Mouse (Mus musculus): ENCODE data around the gene Upk3bl. TPM values are rescaled to one million over a fixed set of nuclear protein-coding genes. Genes with fewer than 3 reads are reported as not detected.

Upk3bl gene
- polyA plus RNA-seq, 1 experiment from 2014 or later = 0.22 TPM

DNA sequence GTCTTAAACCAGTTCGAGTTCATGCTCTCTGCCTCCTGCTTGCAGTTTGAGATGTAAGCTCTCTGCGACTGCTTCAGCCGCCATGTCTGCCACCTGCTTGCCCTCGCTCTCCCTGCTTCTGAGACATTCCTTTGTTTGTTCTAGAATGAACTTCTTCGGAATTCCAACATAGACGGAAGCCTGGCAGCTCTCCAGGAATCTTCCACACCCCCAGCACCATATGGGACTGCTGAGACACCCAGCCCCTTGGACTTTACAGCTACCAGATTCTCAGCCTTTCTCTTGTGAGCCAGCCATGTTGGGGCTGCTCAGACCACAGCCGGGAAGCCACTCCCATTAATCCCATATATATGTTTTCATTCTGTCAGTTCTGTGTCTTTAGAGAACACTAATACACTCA, 22.0 kb downstream of the Upk3bl start:
- H3K4me2 ChIP-seq = no peak overlapping the region
- WGBS = 51% methylated on average over 7 of the region's 7 CpGs
- no peak overlapping the region for H3K4me3 ChIP-seq
- H3K9me3 ChIP-seq = no peaks in the 10 kb centered on the region
- ATAC-seq (ENCODE audit: low FRiP score, low read depth) = no peak
- no peak overlapping the region for H3K27ac ChIP-seq (replicated peaks)
- no peaks in the 10 kb centered on the region for H3K36me3 ChIP-seq
- H3K4me1 ChIP-seq (replicated peaks) = no peaks in the 10 kb centered on the region
- H3K27me3 ChIP-seq = no peaks in the 10 kb centered on the region
- no peak overlapping the region for H3K9ac ChIP-seq

DNA sequence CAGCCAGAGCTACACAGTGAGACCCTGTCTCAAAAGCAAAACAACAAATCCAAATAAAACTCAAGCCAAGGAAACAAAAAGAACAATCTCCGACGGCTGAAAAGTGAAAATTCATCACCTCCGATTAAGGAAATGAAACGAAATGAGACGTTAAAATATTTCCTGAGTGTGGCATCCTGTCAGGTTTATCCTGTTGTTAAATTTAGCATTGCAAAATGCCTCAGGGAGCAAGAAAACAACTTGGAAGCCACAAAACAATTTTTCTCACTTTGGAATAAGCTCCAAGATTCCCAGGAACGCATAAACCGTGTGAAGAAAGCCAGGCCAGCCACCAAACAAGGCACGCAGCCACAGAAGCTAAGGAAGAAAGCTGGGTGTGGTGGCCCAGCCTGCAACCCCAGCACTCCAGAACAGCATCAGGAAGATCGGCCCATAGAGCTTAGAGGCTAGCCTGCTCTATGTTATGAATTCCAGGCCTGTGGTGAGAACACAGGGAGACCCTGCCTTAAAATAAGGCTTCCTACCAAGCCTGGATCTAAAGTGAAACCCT, 22.8 kb downstream of the Upk3bl start:
- 86% methylated on average over 9 of the region's 9 CpGs for WGBS
- no peaks in the 10 kb centered on the region for H3K4me1 ChIP-seq (replicated peaks)

DNA sequence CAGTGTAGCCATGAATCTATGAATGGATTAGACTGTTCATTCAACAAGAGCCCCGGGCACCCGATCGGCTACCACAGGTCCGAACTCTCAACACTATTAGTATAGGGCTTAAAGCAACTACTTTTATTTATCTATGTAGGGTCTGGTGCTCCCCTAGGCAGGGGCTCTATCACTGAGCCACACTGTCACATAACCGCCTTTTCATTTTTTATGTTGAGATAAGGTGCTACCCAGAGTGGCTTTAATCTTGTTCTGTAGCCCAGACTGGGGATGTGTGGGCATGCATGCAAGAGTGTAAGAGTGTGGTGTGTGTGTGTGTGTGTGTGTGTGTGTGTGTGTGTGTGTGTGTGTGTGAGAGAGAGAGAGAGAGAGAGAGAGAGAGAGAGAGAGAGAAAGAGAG, 23.8 kb downstream of the Upk3bl start:
- no peaks in the 10 kb centered on the region for H3K9me3 ChIP-seq
- no peaks in the 10 kb centered on the region for H3K36me3 ChIP-seq
- no peaks in the 10 kb centered on the region for H3K4me1 ChIP-seq (replicated peaks)
- no peak for ATAC-seq (ENCODE audit: low FRiP score, low read depth)
- H3K27me3 ChIP-seq = no peaks in the 10 kb centered on the region
- no peak overlapping the region for H3K4me3 ChIP-seq
- no peak overlapping the region for H3K27ac ChIP-seq (replicated peaks)
- H3K4me2 ChIP-seq = no peak overlapping the region
- H3K9ac ChIP-seq = no peak overlapping the region
- 98% methylated on average over 5 of the region's 5 CpGs for WGBS

More for the DNA sequence above, 22.8 kb downstream of the Upk3bl start:
- Histone ChIP-seq H3K27me3 (no peaks in the 10 kb centered on the region), H3K27ac (replicated peaks) (no peak overlapping the region), H3K9ac (no peak overlapping the region), H3K4me2 (no peak overlapping the region), H3K4me3 (no peak overlapping the region), H3K9me3 (no peaks in the 10 kb centered on the region), H3K36me3 (no peaks in the 10 kb centered on the region)
- no peak for ATAC-seq (ENCODE audit: low FRiP score, low read depth)

DNA sequence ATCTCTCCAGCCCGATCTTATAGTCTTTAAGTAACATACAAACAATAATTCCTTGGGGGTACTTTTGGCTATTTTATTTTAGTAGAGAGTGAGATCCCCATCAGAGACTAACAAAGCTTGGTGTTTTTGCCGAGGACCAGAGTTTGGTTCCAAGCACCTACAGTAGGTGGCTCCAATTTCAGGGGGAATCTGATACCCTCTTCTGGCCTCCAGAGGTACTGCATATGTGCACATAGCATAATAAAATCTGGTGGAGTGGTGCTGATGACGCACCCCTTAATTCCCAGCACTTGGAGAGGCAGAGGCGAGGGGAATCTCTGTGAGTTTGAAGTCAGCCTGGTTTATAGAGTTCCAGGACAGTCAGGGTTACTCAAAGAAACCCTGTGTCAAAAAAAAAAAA, 28.1 kb downstream of the Upk3bl start:
- no peak for ATAC-seq (ENCODE audit: low FRiP score, low read depth)
- no peak overlapping the region for H3K9ac ChIP-seq
- H3K4me3 ChIP-seq = no peak overlapping the region
- H3K27me3 ChIP-seq = no peaks in the 10 kb centered on the region
- H3K4me1 ChIP-seq (replicated peaks) = peaks cover 25% of the 10 kb centered on the region
- no peak overlapping the region for H3K27ac ChIP-seq (replicated peaks)
- 88% methylated on average over 4 of the region's 4 CpGs for WGBS
- no peaks in the 10 kb centered on the region for H3K36me3 ChIP-seq
- H3K4me2 ChIP-seq = no peak overlapping the region
- no peaks in the 10 kb centered on the region for H3K9me3 ChIP-seq

DNA sequence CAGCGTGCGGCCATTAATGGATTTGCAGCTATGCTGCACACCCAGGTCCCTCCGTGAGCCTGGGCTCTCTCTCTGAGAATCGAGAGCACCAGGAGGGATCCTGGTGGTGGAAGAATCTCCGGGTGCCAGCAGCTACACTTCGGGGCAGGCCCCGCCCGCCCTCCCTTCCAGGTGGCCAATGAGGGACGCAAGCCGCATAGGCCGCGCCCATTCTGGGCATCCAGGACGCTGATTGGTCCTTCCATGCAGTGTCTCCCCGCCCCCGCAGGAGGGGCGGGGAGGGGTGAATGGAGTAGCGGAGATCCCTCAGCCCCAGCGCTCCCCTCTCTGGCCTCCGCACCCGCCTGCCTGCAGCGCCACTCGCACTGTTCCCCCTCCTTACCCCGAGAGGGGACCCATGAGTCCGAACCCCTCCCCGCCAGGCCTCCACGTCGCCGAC, 29.4 kb downstream of the Upk3bl start, which contains the start of gene Rasa4:
Gene Rasa4, plus strand, starts transcription at position 248 of the 439 bp plus-strand sequence.
- H3K4me1 ChIP-seq (replicated peaks) = peaks cover 25% of the 10 kb centered on the region
- peak within 1 kb of the TSS; percentile 95 for H3K4me2 ChIP-seq
- H3K27me3 ChIP-seq = no peaks in the 10 kb centered on the region
- H3K9ac ChIP-seq = peak within 1 kb of the TSS; percentile 63
- H3K36me3 ChIP-seq = no peaks in the 10 kb centered on the region
- ATAC-seq (ENCODE audit: low FRiP score, low read depth) = peak; percentile 96
- no peaks in the 10 kb centered on the region for H3K9me3 ChIP-seq
- under 1% methylated on average over 27 of the region's 28 CpGs for WGBS
- H3K27ac ChIP-seq (replicated peaks) = 0 out of 2 replicates have a peak within 1 kb of the TSS, but pooled peaks have one; percentile 24
- peak within 1 kb of the TSS; percentile 80 for H3K4me3 ChIP-seq

DNA sequence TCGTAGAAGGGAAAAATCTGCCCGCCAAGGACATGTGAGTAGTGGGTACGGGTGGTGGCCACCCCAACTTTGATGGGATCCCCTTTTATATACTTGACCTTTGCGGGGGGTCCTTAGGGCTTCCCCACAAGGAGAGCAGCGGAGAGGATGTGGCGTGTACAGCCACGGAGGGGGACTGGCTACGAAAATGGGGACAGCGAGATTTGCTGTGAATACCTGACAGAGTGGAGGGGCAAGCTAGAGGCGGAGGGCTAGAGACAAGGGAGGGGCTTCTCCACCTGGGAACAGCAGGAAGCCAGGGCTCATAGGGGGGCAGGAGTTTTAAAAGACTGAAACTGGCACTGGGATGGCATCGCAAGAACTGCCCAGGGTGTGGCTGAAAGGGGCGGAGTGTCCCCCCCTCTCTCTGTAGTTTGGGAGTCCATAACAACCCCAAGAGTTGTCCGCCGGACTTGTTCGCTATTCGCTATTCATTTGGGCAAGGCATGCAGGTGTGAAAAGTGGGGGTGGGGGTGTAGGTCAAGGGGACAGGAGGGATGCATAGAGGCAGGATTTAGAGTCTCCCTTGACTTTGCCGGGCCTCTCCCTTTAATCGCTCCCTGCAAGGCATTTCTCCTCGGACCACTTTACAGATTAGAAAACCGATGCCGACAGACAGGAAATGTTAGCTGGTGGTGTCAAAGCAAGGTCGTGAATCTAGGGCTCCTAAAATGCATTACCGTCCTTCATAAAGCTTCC, 30.0 kb downstream of the Upk3bl start:
- WGBS = under 1% methylated on average over 23 of the region's 23 CpGs
- H3K27me3 ChIP-seq = no peaks in the 10 kb centered on the region

DNA sequence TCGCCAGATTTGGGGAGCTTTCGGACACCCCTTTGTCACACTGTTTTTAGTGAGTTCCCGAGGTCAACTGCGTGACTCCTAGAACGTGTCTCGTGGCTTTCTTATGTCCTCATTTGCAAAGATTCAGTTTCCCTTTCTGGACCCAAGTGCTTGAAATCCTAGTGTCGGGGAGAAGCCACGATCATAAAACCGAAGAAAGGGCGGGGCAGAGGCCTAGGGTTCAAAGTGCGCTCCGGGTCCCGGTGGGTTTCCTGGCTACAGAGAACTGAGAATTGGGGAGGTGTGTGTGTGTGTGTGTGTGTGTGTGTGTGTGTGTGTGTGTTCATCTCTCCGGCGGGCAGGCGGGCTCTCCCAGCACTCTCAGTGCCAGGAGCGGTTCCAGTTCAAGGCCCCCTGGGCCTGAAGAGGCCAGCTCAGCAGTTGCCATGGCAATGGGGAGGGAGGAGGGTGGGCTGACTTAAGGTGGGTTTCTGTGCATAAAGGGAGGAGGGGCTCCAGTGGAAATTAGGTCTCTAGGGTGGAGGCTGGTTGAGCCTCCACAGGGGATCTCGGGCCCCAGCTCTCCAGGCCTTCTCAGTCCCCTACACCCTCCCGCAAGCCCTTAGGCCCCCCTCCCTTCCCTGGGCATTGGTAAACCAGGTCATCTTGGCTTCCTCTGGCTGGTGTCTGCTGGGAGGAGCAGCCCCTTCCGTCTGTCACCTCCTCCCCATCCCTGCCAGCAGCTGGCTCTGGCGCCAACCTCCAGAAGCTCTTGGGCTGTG, 30.8 kb downstream of the Upk3bl start:
- Histone ChIP-seq H3K27ac (replicated peaks) (peak overlapping the region; percentile 55), H3K9me3 (no peaks in the 10 kb centered on the region), H3K4me1 (replicated peaks) (peaks cover 25% of the 10 kb centered on the region), H3K9ac (peak overlapping the region; percentile 63), H3K4me3 (peak overlapping the region; percentile 80), H3K27me3 (no peaks in the 10 kb centered on the region), H3K36me3 (no peaks in the 10 kb centered on the region), H3K4me2 (peak overlapping the region; percentile 95)
- 3% methylated on average over 21 of the region's 21 CpGs for WGBS
- ATAC-seq (ENCODE audit: low FRiP score, low read depth) = peak; percentile 31; the same call in 1 of the 2 replicates

More for the DNA sequence above, 30.0 kb downstream of the Upk3bl start:
- Histone ChIP-seq H3K4me1 (replicated peaks) (peaks cover 25% of the 10 kb centered on the region), H3K4me3 (peak overlapping the region; percentile 80), H3K9me3 (no peaks in the 10 kb centered on the region), H3K9ac (peak overlapping the region; percentile 63), H3K4me2 (peak overlapping the region; percentile 95), H3K27ac (replicated peaks) (0 out of 2 replicates have a peak overlapping the region, but pooled peaks have one; percentile 24), H3K36me3 (no peaks in the 10 kb centered on the region)
- ATAC-seq (ENCODE audit: low FRiP score, low read depth) = peak; percentile 40

DNA sequence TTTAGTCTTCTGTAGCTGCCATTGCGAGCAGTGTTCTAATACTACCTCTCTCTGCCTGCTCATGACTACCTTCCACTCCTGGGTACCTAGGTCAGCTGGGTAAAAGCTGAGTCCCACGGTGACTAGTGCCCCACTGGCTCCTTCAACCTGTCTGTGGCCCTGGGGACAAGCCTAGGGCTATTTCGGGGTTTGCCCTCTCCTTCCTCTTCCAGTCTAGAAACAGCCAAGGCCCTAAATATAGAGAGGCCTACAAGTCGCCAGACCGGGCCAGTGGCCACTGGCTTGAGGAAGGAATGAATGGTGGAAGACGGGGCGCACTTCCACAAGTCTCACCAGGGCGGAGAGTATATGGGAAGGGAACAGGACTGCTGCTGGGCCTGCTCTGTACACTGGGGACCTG, 32.0 kb downstream of the Upk3bl start:
- H3K4me3 ChIP-seq = no peak overlapping the region
- no peaks in the 10 kb centered on the region for H3K36me3 ChIP-seq
- 89% methylated on average over 8 of the region's 8 CpGs for WGBS
- no peaks in the 10 kb centered on the region for H3K27me3 ChIP-seq
- H3K9ac ChIP-seq = no peak overlapping the region
- H3K4me2 ChIP-seq = no peak overlapping the region
- peaks cover 25% of the 10 kb centered on the region for H3K4me1 ChIP-seq (replicated peaks)
- no peak overlapping the region for H3K27ac ChIP-seq (replicated peaks)
- ATAC-seq (ENCODE audit: low FRiP score, low read depth) = no peak
- no peaks in the 10 kb centered on the region for H3K9me3 ChIP-seq

DNA sequence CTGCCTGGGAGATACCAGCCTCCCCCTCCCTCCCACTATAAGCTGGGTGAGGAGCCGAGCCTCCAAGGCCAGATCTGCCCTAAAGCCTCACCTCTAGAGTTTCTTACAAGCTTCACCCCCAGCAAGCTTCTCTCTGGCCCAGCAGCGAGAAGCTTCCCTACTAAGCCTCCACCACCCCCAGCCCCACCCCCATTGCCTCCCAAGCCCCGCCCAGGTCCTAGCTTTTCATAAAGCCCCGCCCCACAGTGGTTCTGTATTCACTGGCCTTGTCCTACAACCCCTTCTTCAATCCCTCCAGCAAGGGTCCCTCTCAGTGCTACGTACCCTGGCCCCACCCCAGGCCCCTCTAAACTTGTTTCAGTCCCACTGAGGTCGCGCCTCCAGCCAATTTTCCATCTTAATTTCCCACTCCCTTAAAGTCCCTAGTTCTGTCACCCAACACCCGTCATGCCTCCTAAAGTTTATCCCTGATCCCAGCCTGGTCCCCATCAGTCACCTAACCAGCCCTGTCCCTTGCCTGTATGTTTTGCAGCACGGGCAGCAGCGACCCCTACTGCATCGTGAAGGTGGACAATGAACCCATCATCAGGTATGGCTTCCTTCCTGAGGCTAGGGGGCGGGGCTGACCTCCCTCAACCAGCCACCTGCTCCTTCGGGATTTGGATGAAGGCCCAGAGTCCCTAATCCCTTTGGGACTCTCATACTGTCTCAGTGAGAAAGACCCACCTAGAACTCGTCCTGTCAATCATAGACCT, 34.7 kb downstream of the Upk3bl start:
- Histone ChIP-seq H3K9me3 (no peaks in the 10 kb centered on the region), H3K27me3 (no peaks in the 10 kb centered on the region), H3K36me3 (no peaks in the 10 kb centered on the region), H3K4me2 (no peak overlapping the region), H3K27ac (replicated peaks) (no peak overlapping the region), H3K4me3 (no peak overlapping the region), H3K4me1 (replicated peaks) (peaks cover 21% of the 10 kb centered on the region), H3K9ac (no peak overlapping the region)
- 22% methylated on average over 14 of the region's 14 CpGs for WGBS
- ATAC-seq (ENCODE audit: low FRiP score, low read depth) = no peak

DNA sequence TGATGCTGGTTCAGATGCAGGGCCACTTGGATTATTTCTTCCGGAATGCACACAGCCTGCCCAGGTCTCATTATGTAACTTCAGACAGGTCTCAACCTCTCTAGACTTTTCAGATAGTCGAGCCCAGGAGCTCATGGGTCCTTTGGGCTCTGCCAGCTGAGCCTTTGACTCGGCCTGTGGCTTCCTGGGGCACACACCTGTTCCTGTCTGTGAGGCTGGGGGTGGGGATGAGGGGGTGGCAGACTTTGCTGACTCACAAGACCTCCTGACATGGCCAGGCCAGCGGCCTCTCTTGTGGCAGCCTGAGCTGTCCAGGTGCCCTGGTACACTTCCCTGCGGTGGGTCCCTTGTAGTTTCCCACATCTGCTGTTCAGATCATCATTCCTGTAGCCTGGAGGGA, 37.6 kb downstream of the Upk3bl start:
- 69% methylated on average over 5 of the region's 5 CpGs for WGBS
- no peaks in the 10 kb centered on the region for H3K4me1 ChIP-seq (replicated peaks)

DNA sequence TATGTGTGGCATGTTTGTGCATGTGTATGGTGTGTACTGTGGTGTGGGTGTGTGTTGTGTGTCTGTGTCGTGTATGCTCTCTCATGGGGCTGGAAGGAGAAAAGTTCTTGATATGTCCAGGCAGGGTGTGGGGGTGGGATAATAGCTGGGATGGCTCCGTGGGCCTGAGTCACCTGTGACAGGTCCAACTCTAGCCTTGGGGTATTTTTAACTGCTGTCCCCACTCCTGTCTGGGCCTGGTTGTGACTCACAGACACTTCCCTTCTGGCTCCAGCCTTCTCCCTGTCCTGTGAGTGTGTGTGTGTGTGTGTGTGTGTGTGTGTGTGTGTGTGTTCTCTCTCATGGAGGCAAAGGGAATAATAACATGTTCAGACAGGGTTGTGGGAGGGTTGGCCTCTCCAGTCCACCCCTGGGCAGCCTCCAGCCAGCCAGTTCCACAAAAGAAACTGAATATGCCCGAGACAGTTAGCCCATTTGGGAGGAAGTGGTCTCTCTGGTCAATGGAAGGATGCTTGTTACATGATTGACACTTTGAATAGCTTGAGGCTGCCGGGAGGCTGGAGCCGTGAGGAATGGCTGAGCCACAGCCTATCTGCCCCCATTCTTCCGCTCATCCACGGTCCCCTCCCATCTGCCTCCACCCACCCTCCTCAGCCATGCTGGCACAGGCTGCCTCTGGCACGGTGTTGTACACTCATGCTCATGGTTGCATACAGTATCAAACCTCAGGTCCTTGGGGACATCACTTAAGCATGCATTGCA, 40.1 kb downstream of the Upk3bl start:
- Histone ChIP-seq H3K4me1 (replicated peaks) (no peaks in the 10 kb centered on the region), H3K9me3 (no peaks in the 10 kb centered on the region), H3K4me2 (no peak overlapping the region), H3K4me3 (no peak overlapping the region), H3K27me3 (no peaks in the 10 kb centered on the region), H3K36me3 (no peaks in the 10 kb centered on the region), H3K9ac (no peak overlapping the region), H3K27ac (replicated peaks) (no peak overlapping the region)
- no peak for ATAC-seq (ENCODE audit: low FRiP score, low read depth)
- WGBS = 51% methylated on average over 8 of the region's 8 CpGs

More for the DNA sequence above, 37.6 kb downstream of the Upk3bl start:
- Histone ChIP-seq H3K4me3 (no peak overlapping the region), H3K9ac (no peak overlapping the region), H3K36me3 (no peaks in the 10 kb centered on the region), H3K27ac (replicated peaks) (no peak overlapping the region), H3K4me2 (no peak overlapping the region), H3K9me3 (no peaks in the 10 kb centered on the region), H3K27me3 (no peaks in the 10 kb centered on the region)
- ATAC-seq (ENCODE audit: low FRiP score, low read depth) = no peak
